Mouse (Mus musculus): ENCODE data around the gene Cdc45. TPM values are rescaled to one million over a fixed set of nuclear protein-coding genes. Genes with fewer than 3 reads are reported as not detected.

Gene Cdc45
- polyA plus RNA-seq, 1 experiment from 2014 or later: 54.0 TPM

DNA sequence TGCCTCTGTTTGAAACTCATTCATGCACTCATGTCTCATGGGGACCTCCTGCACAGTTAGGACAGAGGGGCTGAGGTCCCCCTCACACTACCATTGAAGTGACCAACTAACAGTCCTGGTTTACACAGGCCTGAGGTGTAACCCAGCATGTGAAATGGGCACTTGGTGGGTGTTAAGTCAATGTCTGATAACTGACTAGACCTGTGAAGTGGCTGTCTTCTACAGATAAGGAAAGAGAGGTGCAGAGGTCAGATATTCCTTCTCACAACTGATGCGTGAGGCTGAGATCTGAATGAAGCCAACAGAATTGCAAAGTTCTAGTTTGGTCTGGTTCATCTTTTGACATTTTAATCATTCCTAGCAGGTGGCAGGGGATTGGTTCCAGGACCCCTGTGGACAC is 26.3 kb downstream of the Cdc45 start:
- H3K9me3 ChIP-seq (replicated peaks): no peaks in the 10 kb centered on the region
- H3K9ac ChIP-seq: no peak overlapping the region
- ATAC-seq (replicated peaks; ENCODE audit: low FRiP score): no peak
- H3K36me3 ChIP-seq: peaks cover 81% of the 10 kb centered on the region
- H3K27ac ChIP-seq: no peak overlapping the region
- WGBS: 85% methylated on average over 1 of the region's 1 CpGs
- no peak overlapping the region for H3K4me3 ChIP-seq (replicated peaks)
- H3K4me1 ChIP-seq: peaks cover 13% of the 10 kb centered on the region
- H3K27me3 ChIP-seq: no peaks in the 10 kb centered on the region
- no peak overlapping the region for H3K4me2 ChIP-seq

DNA sequence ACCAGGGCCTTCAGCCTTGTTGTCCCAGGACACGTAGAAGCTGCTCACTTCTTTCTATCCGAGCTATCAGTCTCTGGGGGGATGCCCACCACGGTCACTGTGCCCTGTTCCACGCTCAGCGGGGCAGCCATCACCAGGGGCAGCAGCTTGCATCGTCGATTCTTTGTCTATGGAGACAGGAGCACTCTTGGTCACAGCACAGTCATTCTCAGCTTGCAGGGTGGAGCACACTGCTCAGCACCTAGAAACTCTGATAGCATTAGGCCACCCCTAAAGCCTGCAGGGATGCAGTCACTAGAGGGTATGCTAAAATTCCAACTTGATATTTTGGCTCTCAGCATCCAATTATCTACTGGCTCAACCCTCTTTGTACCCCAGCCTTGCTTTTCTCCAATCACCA is 26.8 kb downstream of the Cdc45 start:
- H3K27me3 ChIP-seq: no peaks in the 10 kb centered on the region
- WGBS: 90% methylated on average over 7 of the region's 7 CpGs
- H3K4me2 ChIP-seq: no peak overlapping the region
- H3K36me3 ChIP-seq: peaks cover 79% of the 10 kb centered on the region
- no peak overlapping the region for H3K9ac ChIP-seq
- no peak overlapping the region for H3K4me3 ChIP-seq (replicated peaks)
- peaks cover 15% of the 10 kb centered on the region for H3K4me1 ChIP-seq
- H3K27ac ChIP-seq: no peak overlapping the region
- ATAC-seq (replicated peaks; ENCODE audit: low FRiP score): no peak
- H3K9me3 ChIP-seq (replicated peaks): no peaks in the 10 kb centered on the region

DNA sequence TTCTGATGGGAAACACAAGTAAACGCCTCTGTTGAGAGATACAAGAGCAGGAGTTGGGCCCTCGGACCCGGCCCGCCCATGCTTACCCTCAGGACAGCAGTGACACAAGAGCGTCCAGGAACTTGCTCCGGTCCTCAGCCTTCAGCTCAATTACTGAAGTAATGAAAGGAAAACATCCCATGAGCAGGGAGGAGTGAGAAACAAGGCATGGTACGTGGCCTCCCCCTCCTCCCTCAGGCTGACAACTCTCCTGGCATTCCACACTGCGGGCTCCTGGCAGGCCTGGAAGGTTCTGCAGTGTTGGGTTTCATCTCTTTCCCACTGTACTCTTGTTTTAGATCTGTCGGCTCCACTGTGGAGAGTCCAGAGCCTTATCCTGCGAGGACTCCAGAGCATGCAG is 30.0 kb downstream of the Cdc45 start:
- peak; percentile 82 for ATAC-seq (replicated peaks; ENCODE audit: low FRiP score)

DNA sequence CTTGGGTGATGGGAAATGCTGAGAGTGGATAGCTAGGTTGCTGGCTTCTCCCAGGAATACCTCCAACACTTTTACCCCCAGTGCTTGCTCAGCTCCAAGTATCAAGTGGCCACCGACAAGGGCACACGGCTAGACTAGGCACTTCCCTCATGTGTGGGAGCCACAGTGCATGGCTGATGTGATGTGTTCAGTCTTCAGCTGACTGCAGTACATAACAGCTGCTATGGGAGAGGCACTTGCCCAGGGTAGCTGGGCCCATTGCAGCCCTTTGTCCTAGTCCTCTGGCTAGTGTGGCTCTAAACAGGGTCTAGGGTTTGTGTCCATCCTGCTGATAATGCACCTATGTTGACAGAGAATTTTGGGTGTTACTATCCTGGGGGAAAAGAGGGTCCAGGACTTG is 33.3 kb downstream of the Cdc45 start:
- H3K9ac ChIP-seq: peak overlapping the region; percentile 53
- peaks cover 46% of the 10 kb centered on the region for H3K27me3 ChIP-seq
- H3K4me1 ChIP-seq: peaks cover 49% of the 10 kb centered on the region
- no peaks in the 10 kb centered on the region for H3K9me3 ChIP-seq (replicated peaks)
- peak overlapping the region; percentile 72 for H3K27ac ChIP-seq
- H3K36me3 ChIP-seq: peaks cover 22% of the 10 kb centered on the region
- no peak for ATAC-seq (replicated peaks; ENCODE audit: low FRiP score)
- peak overlapping the region; percentile 50 for H3K4me3 ChIP-seq (replicated peaks)
- 15% methylated on average over 2 of the region's 2 CpGs for WGBS
- peak overlapping the region; percentile 71 for H3K4me2 ChIP-seq

More for the DNA sequence above, 30.0 kb downstream of the Cdc45 start:
- WGBS: 65% methylated on average over 10 of the region's 10 CpGs
- H3K4me1 ChIP-seq: peaks cover 36% of the 10 kb centered on the region
- H3K36me3 ChIP-seq: peaks cover 54% of the 10 kb centered on the region
- no peaks in the 10 kb centered on the region for H3K9me3 ChIP-seq (replicated peaks)
- H3K9ac ChIP-seq: no peak overlapping the region
- peak overlapping the region; percentile 77 for H3K27ac ChIP-seq
- no peak overlapping the region for H3K4me2 ChIP-seq
- H3K27me3 ChIP-seq: peaks cover 26% of the 10 kb centered on the region
- no peak overlapping the region for H3K4me3 ChIP-seq (replicated peaks)

DNA sequence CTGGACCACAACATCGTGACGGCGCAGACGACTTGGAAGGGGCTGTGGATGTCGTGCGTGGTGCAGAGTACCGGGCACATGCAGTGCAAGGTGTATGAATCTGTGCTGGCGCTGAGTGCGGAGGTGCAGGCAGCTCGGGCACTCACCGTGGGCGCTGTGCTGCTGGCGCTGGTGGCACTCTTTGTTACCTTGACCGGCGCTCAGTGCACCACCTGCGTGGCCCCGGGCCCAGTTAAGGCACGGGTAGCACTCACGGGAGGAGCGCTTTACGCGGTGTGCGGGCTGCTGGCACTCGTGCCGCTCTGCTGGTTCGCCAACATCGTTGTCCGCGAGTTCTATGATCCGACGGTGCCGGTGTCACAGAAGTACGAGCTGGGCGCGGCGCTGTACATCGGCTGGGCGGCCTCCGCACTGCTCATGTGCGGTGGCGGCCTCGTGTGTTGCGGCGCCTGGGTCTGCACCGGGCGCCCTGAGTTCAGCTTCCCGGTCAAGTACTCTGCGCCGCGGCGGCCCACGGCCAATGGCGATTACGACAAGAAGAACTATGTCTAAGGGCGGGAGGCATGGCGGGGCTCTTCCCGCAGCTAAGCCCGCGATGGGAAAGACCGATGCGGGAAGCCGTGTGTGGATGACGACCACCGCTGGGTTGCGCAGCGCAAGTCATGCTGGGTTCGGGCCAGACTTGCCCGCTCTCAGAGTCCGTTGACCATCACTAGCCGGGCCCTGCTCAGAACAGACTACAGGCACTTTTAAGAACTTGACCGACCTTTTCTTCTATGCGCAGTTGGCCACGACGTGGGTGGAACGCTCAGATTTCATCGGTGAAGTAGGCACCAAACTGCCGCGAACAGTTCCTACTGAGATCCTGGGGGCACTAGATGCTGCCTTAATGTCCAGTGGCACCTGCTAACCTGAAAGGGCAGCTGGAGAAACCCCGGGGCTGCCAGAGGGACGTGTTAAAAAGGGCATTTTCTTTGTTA is 34.4 kb downstream of the Cdc45 start:
- 1% methylated on average over 80 of the region's 80 CpGs for WGBS
- Histone ChIP-seq H3K27ac (peak overlapping the region; percentile 72), H3K9ac (peak overlapping the region; percentile 53), H3K4me3 (replicated peaks) (peak overlapping the region; percentile 50), H3K4me1 (peaks cover 52% of the 10 kb centered on the region), H3K9me3 (replicated peaks) (no peaks in the 10 kb centered on the region), H3K27me3 (peaks cover 46% of the 10 kb centered on the region), H3K4me2 (peak overlapping the region; percentile 71), H3K36me3 (peaks cover 15% of the 10 kb centered on the region)
- peak; percentile 10; the same call in 1 of the 2 replicates for ATAC-seq (replicated peaks; ENCODE audit: low FRiP score)

DNA sequence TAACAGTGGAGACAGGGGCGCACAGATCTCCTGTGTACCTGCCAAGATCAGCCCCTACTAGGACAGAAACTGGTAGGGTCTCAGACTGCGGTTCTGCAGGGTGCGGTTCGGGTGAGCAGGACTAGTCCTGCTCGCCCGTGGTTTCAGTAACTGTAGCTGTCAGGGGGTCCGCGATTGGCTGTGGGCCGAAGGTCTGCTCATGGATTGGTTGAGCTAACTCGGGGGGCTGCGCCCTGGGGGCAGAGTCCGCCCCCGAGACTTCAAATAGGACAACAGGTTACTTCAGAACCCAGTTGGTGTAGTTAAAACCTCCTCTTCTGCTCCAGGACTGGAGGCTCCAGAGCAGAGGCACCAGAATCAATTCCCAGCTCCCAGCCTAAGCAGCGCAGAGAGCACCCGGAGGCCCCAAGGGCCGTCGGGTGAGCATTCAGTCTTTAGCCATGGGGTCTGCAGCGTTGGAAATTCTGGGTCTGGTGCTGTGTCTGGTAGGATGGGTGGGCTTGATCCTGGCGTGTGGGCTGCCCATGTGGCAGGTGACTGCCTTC is 35.2 kb downstream of the Cdc45 start, which contains the start of gene Cldn5:
Gene Cldn5, plus strand, starts transcription at position 292 of the 545 bp plus-strand sequence.
- WGBS: 5% methylated on average over 19 of the region's 19 CpGs
- H3K9ac ChIP-seq: peak within 1 kb of the TSS; percentile 53
- H3K4me2 ChIP-seq: peak within 1 kb of the TSS; percentile 71
- H3K4me1 ChIP-seq: peaks cover 48% of the 10 kb centered on the region
- H3K9me3 ChIP-seq (replicated peaks): no peaks in the 10 kb centered on the region
- H3K27me3 ChIP-seq: peaks cover 46% of the 10 kb centered on the region
- H3K36me3 ChIP-seq: peaks cover 9% of the 10 kb centered on the region
- H3K4me3 ChIP-seq (replicated peaks): peak within 1 kb of the TSS; percentile 50
- peak within 1 kb of the TSS; percentile 72 for H3K27ac ChIP-seq
- peak; percentile 84 for ATAC-seq (replicated peaks; ENCODE audit: low FRiP score)

DNA sequence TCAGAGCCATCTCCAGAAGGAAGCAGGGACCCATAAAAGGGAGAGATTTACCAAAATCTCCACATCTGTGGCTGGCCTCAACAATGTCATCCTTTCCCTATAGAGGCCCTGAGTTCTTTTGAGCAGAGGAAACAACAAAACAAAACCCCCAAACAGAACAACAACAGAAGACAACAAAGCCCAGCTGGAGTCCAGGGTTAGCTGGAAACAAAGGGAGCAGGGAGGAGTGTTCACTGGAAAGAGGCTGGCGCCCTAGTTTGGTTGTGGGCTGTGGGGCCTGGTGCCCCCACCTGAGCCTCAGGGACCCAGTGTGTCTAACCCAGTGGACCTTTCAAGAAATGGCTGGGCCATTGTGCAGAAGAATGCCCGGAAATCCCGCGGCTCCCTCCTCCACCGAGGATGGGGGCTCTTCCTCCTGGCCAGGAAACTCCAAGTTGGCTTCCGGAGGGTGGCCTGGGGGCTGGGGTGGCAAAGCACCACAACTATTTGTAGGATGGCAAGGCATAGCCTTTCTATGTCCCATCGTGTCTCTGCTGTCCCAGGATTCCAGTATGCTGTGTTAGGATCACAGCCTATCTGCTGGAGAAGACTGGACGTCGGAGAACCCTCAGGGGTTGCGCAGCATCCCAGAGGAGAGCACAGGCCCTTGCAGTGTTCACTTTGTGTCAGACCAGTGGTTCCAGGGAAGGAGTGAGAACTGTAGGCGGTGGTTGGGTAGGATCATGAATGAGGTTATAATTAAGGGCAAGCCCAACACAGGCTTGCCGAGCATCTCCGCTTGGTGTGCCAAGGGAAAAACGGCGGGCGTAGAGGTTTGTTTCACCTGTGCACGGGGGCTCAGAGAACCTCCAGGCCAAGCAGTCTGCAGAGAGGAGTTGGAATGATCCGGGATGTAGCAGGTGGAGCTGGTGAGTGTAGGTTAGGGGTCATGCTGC is 35.9 kb downstream of the Cdc45 start:
- 42% methylated on average over 18 of the region's 18 CpGs for WGBS
- H3K4me3 ChIP-seq (replicated peaks): peak overlapping the region; percentile 50
- ATAC-seq (replicated peaks; ENCODE audit: low FRiP score): no peak
- peak overlapping the region; percentile 71 for H3K4me2 ChIP-seq
- H3K9me3 ChIP-seq (replicated peaks): no peaks in the 10 kb centered on the region
- peaks cover 41% of the 10 kb centered on the region for H3K4me1 ChIP-seq
- no peak overlapping the region; the same call in 1 of the 2 replicates for H3K9ac ChIP-seq
- H3K27ac ChIP-seq: peak overlapping the region; percentile 49
- H3K36me3 ChIP-seq: peaks cover 6% of the 10 kb centered on the region
- H3K27me3 ChIP-seq: peaks cover 46% of the 10 kb centered on the region

DNA sequence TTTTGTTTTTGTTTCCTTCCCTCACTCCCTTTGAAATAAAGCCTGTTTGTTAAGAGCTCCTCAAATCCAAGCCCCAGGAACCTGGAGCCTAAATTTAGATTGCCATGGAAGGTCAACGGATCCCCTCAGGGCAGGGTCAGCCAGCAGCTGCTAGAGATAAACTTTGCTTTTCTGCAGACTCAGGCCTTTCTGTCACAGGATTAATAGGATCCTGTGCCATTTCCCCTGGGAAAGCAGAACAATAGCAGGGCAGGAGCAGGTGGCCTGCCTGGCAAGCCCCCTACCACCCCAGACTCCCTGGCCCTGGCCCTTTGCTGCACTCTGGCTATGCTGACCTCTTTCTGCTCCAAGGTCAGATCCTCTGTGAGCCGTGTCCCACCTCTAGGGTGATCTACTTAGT is 37.9 kb downstream of the Cdc45 start:
- no peaks in the 10 kb centered on the region for H3K9me3 ChIP-seq (replicated peaks)
- no peak overlapping the region for H3K9ac ChIP-seq
- H3K27me3 ChIP-seq: peaks cover 41% of the 10 kb centered on the region
- no peak overlapping the region for H3K4me3 ChIP-seq (replicated peaks)
- peaks cover 34% of the 10 kb centered on the region for H3K4me1 ChIP-seq
- no peak overlapping the region for H3K4me2 ChIP-seq
- H3K27ac ChIP-seq: peak overlapping the region; percentile 49
- H3K36me3 ChIP-seq: no peaks in the 10 kb centered on the region
- no peak for ATAC-seq (replicated peaks; ENCODE audit: low FRiP score)
- WGBS: 41% methylated on average over 2 of the region's 2 CpGs

DNA sequence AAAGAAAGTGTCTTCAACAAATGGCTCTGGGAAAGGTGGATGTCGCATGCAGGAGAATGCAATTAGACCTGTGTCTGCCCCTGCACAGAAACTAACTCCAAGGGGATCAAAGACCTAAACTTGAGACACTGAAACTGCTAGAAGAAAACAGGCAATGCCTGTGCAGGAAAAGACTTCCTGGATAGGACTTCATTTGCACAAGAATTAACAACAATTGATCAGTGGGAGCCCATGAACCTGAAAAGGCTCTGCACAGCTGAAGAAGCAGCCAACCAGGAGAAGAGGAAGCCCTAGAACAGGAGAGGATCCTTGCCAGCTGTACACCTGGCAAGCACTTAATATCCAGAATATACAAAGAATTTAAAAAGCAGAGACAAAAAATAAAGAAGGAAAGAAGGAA is 42.3 kb downstream of the Cdc45 start:
- no peak overlapping the region for H3K4me2 ChIP-seq
- H3K9ac ChIP-seq: no peak overlapping the region
- H3K4me3 ChIP-seq (replicated peaks): no peak overlapping the region
- no peak overlapping the region for H3K27ac ChIP-seq
- 0 out of 2 replicates have a peak, but pooled peaks cover under 1% of the 10 kb centered on the region for H3K27me3 ChIP-seq
- peaks cover 11% of the 10 kb centered on the region; the same call in 1 of the 2 replicates for H3K4me1 ChIP-seq
- ATAC-seq (replicated peaks; ENCODE audit: low FRiP score): no peak
- no peaks in the 10 kb centered on the region for H3K9me3 ChIP-seq (replicated peaks)
- H3K36me3 ChIP-seq: no peaks in the 10 kb centered on the region
- WGBS: 73% methylated on average over 1 of the region's 1 CpGs

DNA sequence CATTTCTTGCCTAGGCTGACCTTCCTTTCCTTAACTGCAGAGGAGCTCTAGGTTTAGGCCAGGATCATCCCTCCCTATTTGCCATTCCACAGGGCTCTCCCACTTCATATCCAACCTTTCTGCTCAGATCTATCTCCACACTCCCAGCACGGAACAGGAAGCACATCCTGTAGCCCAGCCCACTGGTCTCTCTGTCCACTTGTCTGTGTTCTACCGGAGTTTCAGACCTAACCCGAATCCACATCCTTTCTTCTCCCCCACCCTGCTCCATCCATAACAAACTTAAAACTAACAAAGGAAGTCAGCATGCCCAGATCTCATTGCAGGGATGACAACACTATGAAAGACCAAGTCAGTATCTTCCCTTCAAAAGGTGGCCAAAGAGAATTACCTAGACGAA is 45.4 kb downstream of the Cdc45 start:
- Histone ChIP-seq H3K36me3 (no peaks in the 10 kb centered on the region), H3K9ac (no peak overlapping the region), H3K4me1 (no peaks in the 10 kb centered on the region), H3K9me3 (replicated peaks) (no peaks in the 10 kb centered on the region), H3K4me3 (replicated peaks) (no peak overlapping the region), H3K4me2 (no peak overlapping the region), H3K27me3 (no peaks in the 10 kb centered on the region), H3K27ac (no peak overlapping the region)
- 76% methylated on average over 4 of the region's 4 CpGs for WGBS
- no peak for ATAC-seq (replicated peaks; ENCODE audit: low FRiP score)

DNA sequence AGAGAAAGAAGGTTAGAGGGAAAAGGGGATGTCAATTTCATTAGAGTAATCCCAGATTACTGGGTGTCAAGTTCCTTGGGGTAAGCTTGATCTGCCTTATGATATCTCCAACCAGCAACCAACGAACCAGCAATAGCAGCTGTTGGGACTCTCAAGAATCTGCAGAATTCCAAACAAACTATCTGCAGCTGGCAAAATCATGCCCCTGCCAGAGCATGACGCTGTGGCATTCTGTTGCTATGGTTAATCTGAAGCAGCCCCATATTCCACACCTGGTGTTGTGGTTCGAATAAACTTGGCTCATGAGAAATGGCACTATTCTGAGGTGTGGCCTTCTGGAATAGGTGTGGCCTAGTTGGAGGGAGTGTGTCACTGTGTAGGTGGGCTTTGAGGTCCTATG is 48.8 kb downstream of the Cdc45 start:
- ATAC-seq (replicated peaks; ENCODE audit: low FRiP score): no peak
- no peak overlapping the region for H3K9ac ChIP-seq
- H3K9me3 ChIP-seq (replicated peaks): no peaks in the 10 kb centered on the region
- no peak overlapping the region for H3K4me2 ChIP-seq
- no peaks in the 10 kb centered on the region for H3K27me3 ChIP-seq
- no peak overlapping the region for H3K4me3 ChIP-seq (replicated peaks)
- H3K36me3 ChIP-seq: no peaks in the 10 kb centered on the region
- H3K27ac ChIP-seq: no peak overlapping the region
- no peaks in the 10 kb centered on the region for H3K4me1 ChIP-seq
- WGBS: 80% methylated on average over 3 of the region's 3 CpGs
